Mouse (Mus musculus): ENCODE measurements around the gene Fam131a. TPM values are rescaled to one million over a fixed set of nuclear protein-coding genes. Genes with fewer than 3 reads are reported as not detected.

The Fam131a gene
- total RNA-seq, 2 experiments from 2014 or later: 381 to 399 TPM

DNA sequence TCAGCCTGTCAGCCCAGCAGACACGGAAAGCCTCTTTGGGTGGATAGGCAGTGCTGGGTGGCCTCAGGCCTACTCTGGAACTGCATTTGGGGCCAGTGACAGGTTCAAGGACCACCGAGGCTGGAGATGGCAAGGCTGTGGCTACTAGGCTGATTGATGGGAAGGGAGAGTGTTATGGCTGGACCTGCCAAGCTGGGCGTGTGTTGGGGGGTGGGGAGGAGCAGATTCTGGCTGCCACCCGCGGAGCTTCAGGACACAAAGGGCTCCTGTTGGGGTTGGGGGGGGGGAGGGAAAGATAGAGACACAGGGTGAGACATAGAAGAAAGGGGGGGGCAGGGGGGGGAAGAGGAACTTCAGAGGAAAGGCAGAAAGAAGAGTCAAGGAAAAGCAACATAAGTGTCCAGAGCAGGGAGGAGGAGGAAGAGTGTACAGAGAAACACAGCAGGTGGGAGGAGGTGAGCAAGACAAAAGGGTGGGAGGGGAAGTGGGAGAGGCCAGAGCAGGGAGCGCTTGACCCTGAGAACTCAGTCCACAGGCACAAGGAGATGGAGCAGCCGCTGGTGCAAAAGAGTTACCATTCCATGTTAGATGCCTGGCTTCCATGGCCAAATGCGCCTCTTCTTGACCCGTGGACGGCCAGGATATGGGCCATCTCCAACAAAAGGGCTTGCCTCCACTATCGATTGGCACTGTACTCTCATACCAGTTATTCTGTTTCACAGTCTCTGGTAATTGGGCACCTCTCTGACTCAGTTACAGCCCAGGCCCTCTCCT lies 21.5 kb downstream of the Fam131a start:
- no peak for DNase-seq (ENCODE audit: low spot score in 2 of 2)
- intact Hi-C loops (cut with DNase I): loop anchor here (5.0 kb wide), 2 partner anchors 183 to 478 kb away; no protein-coding TSS in a partner anchor

DNA sequence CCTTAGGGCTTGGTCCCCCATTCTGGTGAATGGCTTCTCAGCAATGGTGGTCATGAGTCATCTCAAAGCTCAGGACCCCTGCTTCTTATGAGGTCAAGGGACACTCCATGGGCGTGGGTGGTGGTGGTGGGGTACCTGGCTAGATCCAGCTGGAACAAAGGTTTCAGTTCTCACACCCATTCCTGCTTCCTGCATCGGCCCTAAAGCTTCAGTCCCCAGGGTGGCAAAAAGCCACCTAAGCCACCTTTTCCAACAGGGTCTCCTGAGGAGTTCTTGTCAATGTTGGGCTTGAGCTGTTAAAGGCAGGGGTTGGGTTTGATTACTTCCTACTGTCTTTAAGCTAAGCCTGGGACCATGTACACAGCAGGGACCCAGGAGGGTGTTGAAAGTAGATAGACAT lies 22.1 kb downstream of the Fam131a start:
- intact Hi-C loops (cut with DNase I): loop anchor here (5.0 kb wide), 2 partner anchors 182 to 477 kb away; no protein-coding TSS in a partner anchor

DNA sequence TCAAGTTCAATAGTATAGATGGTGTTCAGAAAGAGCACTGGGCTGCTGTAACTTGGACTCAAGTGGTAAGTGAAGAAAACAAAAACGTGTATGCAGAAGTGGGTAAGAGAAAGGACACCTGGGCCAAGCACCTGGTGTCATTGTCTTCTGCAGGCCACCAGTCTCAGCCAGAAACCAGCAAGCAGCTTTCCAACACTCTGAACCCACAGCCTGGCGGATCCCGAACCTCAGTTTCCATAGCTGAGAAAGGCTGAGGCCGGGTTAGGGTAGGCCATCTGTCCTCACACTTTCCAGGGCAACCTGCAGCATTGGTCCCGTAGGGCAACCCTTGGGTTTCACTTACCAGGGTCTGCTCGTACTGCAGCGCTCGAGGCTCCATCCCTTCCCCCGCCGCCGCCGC lies 22.5 kb downstream of the Fam131a start:
- DNase-seq (ENCODE audit: low spot score in 2 of 2): no peak
- intact Hi-C loops (cut with DNase I): loop anchor here (5.0 kb wide), 2 partner anchors 182 to 477 kb away; no protein-coding TSS in a partner anchor

More for the DNA sequence above, 22.1 kb downstream of the Fam131a start:
- DNase-seq (ENCODE audit: low spot score in 2 of 2): no peak

DNA sequence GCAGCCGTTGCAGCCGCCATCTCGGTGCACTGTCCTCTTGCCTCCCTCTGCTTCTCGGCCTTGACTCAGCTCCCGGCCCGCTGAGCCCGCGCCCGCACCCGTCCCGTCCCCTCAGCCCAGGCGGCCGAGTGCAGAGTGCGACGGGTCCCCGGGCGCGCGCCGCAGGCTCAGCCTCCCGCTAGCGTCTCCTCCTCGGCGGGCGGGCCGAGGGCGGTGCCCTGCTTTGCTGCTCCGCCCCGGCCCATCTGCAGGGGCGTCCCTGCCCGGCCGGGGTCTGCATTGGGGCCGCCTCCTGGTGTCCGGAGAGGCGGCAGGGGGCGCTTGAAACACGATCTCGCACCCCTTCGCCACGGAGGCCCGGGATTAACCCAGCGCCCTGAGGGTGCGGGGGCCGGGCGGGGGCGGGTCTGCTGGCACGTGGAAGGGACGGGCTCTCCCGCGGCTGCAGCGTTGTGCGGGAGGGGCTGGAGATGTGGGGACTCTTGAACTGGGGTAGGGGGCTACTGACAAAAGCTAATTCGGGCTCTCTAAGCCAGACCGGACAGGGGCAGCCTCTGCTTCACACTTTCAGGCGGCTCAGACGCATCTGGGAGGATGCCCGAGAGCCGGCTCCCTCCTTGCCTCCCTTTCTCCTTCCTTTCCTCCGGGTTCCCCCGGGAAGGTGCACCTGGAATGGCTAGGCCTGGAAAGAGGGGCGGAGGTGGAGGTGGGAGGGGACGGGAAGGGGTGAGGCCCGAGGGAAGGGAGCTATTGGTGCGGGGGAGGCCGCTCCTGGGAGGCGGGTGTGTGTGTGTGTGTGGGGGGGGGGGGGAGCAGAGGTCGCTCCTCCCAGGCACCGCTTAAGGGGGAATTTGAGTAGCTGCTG lies 23.2 kb downstream of the Fam131a start:
- DNase-seq (ENCODE audit: low spot score in 2 of 2): peak; percentile 59 to 78
- intact Hi-C loops (cut with DNase I): loop anchor here (5.0 kb wide), 2 partner anchors 181 to 476 kb away; no protein-coding TSS in a partner anchor

DNA sequence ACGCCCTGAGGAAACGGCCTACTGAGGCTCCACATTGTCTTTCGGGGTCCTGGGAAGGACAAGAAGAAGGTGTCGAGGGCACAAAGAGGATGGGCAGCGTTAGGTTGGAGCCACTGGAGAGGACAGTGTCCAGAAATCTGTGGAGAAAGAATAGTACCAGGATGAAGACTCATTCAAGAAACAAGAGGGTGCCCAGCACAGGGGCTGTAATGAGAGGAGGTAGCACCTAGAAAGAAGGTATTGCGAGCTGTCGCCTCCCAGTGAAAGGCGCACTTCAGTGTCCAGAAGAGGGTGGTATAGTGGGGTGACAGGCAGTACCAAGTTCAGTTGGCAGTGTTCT lies 23.8 kb downstream of the Fam131a start:
- no peak for DNase-seq (ENCODE audit: low spot score in 2 of 2)
- intact Hi-C loops (cut with DNase I): loop anchor here (5.0 kb wide), 2 partner anchors 180 to 475 kb away; no protein-coding TSS in a partner anchor

DNA sequence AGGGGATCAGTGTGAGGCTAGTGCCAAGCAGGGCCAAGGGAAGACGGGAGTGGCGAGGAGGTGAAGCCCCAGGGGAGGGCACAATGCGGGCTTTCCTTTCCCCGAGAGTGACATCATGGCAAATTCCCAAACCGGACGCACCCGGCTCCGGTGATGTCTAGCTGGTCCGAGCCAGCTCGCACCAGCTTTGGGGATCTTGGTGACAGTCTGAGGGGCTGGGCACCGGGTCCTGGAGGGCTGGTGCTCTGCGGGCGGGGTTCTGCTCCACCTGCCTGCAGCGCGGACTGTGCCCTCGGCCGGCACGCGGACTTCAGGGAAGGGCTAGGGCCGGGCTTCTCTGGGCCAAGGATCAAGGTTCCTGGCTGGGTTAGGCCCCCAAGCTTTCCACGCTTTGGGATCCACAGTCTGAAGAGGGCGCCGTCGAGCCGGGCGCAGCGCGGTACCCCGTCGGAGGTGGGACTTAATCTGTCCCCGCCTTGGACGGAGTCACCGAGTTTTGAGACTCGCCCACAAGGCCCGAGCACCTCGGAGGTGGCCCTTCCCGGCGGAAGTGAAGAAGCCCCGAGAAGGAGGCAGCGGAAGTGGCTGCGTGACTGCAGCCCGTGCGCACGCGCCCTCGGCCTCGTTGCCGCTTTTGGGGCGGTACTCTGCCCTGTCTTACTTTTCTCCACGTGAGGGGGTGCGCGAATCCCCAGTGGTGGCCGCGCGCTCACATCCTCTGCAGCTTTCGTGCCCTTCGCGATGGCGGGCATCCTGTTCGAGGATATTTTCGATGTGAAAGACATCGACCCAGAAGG lies 24.3 kb downstream of the Fam131a start, which contains the start of the genes Polr2h and Clcn2:
Gene Polr2h, plus strand, starts transcription at position 485 of the 797 bp plus-strand sequence.
Gene Clcn2, minus strand, starts transcription at position 566 of the 797 bp plus-strand sequence.
- peak; percentile 97 to 98 for DNase-seq (ENCODE audit: low spot score in 2 of 2)
- intact Hi-C loops (cut with DNase I): loop anchor here (5.0 kb wide), 2 partner anchors 180 to 475 kb away; no protein-coding TSS in a partner anchor

DNA sequence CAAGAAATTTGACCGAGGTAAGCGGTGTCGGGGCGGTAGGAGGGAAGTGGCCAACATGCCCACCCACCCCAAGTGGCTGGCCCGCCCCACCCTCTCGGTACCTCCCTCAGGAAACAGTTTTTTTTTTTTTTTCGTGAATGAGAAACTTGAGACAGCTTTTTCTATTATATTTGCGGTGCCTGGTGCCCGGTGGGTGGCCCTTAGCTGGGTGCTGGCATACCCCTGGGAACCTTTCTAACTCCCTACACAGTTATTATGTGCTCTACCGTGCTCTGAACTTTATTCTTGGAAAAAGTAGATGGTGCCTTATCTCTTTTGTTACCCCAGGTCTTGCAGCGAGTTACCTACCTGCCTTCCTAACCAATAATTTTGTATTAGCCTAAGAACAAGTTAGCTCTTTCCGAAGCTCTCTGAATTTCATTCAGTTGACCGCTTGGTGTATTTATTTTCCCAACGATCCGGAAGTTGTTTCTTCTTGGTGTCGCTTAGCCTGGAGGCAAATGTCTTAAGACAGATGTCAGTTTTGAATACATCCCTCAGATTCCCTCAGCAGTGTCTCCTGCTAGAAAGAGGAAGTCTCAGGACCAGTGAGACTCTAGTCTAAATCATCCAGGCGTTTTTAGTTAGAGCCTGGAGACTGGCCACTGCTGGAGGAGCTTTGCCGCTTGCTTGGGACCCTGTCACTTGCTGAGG lies 25.1 kb downstream of the Fam131a start:
- intact Hi-C loops (cut with DNase I): loop anchor here (5.0 kb wide), 2 partner anchors 179 to 474 kb away; no protein-coding TSS in a partner anchor
- no peak for DNase-seq (ENCODE audit: low spot score in 2 of 2)

DNA sequence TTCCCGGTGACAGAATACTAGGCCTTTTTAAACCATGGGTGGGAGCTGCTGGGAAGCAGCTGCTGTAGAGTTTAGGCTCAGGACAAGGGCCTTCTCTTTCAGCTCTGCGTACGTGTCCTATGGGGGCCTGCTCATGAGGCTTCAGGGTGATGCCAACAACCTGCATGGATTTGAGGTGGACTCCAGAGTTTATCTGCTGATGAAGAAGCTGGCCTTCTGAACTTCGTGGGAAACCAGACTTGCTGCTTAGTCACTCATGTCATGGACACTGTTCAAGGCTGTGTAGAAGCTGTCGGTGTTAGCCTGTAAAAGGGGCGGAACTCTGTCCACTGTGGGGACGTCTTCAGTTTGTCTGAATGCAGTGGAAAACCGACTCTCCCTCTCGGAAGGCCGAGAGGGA lies 28.8 kb downstream of the Fam131a start:
- DNase-seq (ENCODE audit: low spot score in 2 of 2): no peak
- intact Hi-C loops (cut with DNase I): no loop called here

DNA sequence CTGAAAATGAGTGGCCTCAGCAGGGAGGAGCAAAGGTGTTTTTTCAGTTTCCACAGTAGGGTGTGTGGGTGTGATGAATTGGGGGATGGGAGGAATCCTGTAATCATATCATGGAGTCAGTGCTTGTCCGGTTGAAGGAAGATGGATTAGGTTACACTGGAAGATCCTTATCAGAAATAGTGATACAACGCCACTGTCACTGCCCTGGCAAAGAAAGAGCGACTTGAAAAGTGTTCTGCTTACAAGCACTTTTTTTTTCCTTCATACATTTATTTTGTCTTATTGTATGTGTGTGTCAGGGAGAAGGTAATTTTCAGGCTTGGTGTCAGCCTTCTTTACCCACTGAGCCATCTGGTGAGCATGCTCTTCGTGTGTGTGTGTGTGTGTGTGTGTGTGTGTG lies 29.7 kb downstream of the Fam131a start:
- intact Hi-C loops (cut with DNase I): no loop called here
- no peak for DNase-seq (ENCODE audit: low spot score in 2 of 2)

DNA sequence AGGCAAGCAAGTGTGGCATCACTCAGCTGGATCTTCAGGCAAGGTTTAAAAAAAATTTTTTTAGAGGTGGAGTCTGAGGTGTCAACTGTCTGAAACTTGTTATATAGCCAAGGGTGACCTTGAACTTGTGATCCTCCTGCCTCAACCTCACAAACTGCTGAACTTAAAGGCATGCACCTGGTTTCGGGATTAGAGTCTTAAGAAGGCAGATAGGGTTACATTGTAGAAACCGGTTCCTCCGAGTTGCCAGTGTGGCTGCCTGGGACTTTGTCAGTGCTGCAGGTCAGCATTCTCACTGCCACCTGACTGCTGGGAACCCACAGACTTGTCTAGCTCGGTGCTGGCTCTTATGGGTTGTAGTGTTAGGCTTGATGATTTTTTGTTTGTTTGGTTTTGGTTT lies 30.2 kb downstream of the Fam131a start:
- intact Hi-C loops (cut with DNase I): no loop called here
- no peak for DNase-seq (ENCODE audit: low spot score in 2 of 2)

DNA sequence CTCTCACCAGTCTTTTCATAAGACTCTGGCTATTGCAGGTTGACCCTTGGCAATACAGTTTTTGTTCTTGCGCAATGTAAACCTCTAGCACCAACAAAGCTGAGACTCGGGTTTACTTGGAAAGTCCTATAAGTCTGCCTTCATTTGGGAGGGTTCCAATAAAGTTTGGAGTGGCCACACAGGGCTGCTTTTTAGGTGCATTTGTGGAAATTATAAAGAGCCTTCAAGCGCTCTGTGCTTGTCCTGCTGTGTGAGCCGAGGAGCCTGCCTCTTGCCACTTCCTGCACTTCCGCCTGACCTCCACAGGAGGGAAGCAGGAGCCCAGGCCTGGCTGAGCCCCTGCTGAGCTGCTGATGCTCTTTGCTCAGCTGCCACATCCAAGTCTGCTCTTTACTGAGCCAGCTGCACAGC lies 31.3 kb downstream of the Fam131a start:
- DNase-seq (ENCODE audit: low spot score in 2 of 2): no peak
- intact Hi-C loops (cut with DNase I): no loop called here

DNA sequence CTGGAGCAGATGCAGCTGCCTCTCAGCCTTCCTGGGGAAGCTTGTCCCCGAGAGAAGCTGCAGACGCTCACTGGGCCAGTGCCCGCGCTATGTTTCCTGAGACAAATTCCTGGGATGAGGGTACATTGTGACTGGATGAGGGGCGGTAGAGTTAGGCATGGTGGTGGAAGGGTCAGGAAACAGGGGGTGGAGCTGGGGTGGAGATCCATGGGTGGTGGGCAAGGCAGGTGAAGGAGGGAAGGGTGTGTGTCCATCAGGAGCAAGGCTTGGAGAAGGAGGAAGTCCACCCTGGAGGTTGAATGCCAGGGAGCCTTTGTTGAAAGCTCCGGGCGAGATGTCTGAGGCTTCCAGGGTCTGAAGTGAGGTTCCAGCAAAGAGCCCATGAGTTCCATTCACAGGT lies 32.3 kb downstream of the Fam131a start:
- no peak for DNase-seq (ENCODE audit: low spot score in 2 of 2)
- intact Hi-C loops (cut with DNase I): no loop called here

DNA sequence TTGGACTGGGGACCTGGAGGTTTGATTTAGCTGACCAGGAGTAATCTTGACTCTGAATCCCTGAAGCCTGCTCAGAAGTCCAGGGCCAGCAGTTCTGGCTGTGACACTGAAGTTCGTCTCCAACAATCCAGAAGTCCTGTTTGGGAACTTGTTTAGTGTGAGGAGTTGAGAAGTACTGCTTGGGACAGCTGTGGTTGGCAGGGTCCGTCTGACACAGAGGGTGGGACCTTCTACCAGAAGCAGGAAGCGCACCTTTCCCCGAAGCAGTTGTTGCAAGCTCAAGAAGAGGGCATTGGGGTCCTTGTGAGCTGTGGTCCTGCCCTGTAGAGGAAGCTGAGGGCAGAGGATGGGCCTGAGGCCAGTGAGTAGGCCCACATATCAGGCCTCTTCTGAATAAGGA lies 32.7 kb downstream of the Fam131a start:
- intact Hi-C loops (cut with DNase I): no loop called here

DNA sequence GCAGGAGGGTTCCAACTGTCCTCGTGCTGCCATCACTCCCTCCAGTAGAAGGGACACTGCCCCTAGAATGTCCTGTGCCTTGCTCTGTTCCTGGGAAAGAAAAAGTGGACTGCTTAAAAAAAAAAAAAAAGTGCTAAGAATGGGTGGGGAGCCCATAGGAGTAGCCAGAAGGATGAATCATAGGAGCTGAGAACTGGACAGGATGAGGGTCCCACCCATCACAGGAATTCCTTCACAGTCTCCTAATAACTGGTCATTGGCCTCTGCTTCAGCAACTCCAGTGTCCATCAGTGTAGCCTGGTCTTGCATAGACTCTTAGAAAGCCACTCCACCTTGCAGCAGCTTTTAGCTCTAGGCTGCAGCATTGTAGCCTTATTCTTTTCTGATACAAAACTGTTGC lies 33.3 kb downstream of the Fam131a start:
- DNase-seq (ENCODE audit: low spot score in 2 of 2): no peak
- intact Hi-C loops (cut with DNase I): no loop called here

More for the DNA sequence above, 32.7 kb downstream of the Fam131a start:
- no peak for DNase-seq (ENCODE audit: low spot score in 2 of 2)

DNA sequence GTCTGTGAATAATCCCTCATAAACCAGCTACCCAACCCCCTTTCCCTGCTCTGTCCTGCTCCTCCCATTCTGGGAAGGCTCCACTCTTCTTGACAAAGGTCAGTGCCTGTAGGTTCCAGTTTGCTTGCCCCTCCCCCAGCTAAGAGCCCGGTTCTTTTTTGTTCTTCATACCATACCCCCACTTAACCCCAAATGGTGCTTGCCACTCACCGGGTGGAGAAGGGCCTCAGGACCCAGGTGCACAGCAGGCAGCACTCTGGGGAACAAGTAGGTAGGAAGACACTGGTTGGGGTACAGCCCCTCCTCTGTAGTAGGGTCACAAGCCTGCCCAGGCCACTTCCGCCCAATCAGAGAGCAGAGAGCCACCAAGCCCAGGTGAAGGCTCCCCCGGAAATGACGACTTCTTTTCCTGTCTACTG lies 37.3 kb downstream of the Fam131a start:
- intact Hi-C loops (cut with DNase I): no loop called here
- DNase-seq (ENCODE audit: low spot score in 2 of 2): no peak

DNA sequence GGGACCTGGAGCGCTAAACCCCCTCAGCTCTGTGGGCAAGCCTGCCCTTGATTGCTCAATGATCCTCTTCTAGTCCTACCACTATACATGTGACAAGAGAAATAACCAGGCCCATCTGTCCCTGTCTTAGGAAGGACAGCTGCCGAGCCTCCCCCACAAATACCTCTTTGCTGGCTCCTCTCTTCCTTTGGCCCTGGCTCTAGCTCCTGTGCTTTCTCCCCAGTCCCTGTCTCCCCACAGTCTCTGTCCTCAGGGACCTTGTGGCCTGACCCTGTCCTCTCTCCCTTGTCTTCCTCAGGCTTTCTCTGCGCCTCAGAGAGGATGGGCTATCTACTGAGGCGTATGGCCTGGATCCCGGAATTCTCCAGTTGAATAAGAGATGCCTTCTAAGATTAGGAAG lies 38.6 kb downstream of the Fam131a start:
- no peak for DNase-seq (ENCODE audit: low spot score in 2 of 2)
- intact Hi-C loops (cut with DNase I): no loop called here

DNA sequence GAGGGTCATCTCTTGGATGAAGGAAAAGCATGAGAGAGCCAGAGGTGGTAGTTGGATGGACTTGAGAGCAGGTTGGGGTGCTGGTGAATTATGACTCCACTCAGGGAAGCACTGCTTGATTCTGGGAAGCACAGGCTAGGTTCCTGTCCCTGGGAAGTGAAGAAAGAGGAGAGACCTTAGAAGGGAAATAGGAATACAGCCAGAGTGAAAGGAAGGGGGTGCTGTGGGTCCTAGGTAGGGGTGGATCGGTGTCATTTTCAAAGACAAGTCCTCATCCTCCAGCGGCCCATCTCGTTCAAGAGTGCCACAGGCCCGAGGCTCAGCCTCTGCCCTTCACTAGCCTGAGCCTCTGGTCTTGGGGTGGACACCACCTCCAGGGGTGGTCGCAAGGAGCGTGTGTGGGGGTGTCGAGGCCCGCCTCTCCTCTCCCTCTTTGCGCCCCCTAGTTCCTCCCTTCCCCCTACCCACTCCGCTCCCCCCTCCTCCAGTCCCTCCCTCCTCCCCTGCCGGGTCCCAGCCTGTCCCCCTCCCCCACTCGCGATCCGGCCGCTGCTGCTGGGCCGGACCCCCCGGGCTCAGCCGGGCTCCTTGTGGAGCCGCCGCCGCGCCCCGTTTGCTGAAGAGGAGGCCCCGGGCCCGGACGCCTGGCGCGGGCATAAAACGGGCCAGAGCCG lies 39.3 kb downstream of the Fam131a start:
- intact Hi-C loops (cut with DNase I): no loop called here

More for the DNA sequence above, 39.3 kb downstream of the Fam131a start:
- DNase-seq (ENCODE audit: low spot score in 2 of 2): no peak
